Mouse (Mus musculus) hematopoietic stem cell, adult 5-6 weeks (primary cell): Measurements from ENCODE around the gene Rgma. TPM values are rescaled to one million over a fixed set of nuclear protein-coding genes. Genes with fewer than 3 reads are reported as not detected.

Source experiments
- ATAC-seq, 2 experiments: fragments of 125-278 bp in 1 of 2; replicated peaks in 1 of 2; 2 replicates each; pipeline ENCODE4 v1.8.0; 2016 to 2017; ENCODE audit warnings: inconsistent platforms in 2 of 2, mild to moderate bottlenecking in 2 of 2, moderate number of reproducible peaks in 2 of 2, low read depth in 1 of 2, moderate TSS enrichment in 1 of 2; ENCODE audit not compliant: low FRiP score in 2 of 2, poor library complexity in 2 of 2, severe bottlenecking in 2 of 2, insufficient read depth in 1 of 2, low TSS enrichment in 1 of 2
- total RNA-seq: library from RNA; stranded (forward); fragments of 172-1452, 232-1000 nt; gene quantifications from 2 replicates; pipeline ENCODE4 v1.2.3, GENCODE M21; 2017

Gene Rgma
- total RNA-seq, 1 experiment from 2014 or later, result not detected

DNA sequence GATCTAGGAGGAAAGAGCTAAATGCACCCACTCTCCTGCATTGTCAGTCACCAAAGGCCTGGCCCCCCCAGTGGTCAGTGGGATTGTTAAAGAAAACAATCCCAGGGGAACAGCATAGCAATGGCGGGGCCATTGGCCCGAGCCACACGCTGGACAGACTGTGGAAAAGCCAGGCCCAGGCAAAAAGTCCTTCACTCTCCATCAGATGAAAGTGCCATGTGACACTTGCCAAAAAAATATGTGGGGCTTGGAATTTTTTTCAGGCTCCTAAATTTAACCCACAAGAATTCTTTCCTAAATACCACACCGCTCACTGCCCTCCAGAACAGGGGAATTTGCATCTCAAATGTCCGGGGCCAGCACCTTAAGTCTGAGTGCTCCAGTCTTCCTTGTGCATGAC is 45.5 kb downstream of the Rgma start:
- no peak for ATAC-seq

DNA sequence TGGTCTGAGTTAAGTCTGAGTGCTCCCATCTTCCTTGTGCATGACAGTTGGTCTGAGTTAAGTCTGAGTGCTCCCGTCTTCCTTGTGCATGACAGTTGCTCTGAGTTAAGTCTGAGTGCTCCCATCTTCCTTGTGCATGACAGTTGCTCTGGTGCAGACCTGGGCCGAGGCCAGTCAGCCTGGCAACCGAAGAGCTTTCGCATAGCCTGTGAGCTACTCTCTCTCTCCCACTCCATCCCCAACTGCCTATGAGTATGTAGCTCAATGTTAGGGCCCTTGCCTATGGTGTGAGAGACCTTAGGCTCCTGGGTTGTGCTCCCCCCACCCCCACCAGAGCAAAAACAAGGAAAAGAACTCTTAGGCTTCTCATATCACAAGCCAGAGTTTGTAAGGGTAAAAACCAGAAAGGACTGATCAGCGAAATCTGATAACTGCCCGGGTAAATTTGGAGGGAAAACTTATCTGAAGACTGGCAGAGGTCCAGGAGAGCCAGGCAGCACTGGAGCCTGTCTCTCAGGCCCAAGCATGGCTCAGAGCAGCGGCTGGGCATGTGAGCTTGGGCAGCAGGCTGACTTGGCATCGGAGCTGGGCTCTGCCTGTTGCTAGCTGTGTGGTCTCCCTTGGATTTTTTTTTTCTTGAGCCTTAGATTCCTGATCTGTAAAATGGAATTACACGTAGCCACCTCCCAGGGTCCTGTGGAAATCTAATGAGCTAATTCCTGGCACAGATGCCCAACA is 46.1 kb downstream of the Rgma start:
- no peak for ATAC-seq

DNA sequence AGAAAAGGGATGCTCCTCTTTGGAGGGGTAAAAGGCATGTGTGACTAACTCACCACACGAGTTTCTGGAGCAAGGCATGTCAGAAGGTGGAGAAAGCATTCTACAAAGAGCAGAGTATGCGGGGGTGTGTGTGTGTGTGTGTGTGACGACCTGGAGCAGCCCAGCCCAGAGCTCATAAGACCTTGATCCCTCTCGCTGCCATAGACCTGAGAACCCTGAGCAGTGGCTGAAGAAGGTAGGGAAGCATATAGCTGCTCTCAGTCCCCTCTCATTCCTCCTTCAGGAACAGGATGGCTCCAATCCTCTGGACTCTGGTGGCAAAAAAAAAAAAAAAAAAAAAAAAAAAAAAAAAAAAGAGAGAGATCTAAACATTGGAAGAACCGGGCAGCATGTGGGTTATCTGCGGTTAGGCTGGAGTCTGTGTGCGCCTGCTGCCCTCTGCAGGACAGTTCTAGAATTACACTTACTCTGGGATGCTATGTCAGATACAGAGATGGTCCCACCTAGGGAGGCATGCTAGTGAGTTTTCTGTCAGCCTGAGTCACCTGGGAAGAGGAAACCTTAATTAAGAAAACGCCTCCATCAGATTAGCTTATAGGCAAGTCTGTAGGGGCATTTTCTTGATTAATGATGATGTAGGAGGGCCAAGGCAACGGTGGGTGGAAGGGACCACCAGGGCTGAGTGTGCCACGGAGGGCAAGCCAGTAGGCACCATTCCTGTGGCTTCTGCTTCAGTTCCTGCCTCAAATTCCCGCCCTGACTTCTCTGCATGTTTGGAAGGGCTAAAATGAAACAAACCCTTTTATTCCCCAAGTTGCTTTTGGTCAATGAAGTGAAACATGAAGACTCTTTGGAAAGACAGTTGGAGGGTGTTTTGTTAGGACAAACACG is 47.2 kb downstream of the Rgma start:
- peak; percentile 65 to 74 for ATAC-seq

DNA sequence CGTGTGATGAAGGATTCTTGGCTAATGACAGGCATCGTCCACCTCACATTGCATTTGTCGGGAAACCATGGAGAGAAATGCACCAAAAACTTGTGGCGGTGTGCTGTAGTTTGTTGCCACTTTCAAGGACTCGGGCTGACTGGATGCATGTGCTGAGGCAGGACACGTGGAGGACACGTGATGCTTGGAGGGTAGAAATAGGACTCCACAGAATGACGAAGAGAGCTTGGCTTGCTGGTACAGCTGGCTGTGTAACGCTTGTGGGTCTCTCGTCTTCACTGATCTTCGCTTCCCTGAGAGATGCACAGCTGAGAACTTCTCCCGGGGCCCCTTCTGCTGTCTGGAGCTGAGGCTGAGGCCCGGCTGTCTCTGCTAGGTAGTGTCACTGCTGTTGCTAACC is 47.9 kb downstream of the Rgma start:
- ATAC-seq, result no peak

DNA sequence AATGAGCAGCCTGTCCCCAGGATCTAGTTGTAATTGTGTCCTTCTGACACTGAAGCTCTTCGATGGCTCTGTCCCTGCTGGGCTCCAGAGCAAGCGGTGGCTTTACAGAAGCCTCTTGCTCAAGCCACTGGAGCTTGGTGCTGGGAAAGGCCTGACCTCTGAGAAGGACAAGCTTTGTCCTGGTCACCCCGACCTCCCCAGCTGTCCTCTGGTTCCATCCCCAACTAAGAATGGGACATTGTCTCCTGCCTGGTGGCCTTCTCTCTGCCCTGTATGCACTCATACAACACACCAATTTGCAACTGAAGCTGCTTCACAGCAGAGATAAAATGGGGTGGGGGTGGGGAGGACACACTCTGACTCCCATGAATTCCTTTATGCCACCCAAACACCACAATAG is 48.9 kb downstream of the Rgma start:
- no peak for ATAC-seq

DNA sequence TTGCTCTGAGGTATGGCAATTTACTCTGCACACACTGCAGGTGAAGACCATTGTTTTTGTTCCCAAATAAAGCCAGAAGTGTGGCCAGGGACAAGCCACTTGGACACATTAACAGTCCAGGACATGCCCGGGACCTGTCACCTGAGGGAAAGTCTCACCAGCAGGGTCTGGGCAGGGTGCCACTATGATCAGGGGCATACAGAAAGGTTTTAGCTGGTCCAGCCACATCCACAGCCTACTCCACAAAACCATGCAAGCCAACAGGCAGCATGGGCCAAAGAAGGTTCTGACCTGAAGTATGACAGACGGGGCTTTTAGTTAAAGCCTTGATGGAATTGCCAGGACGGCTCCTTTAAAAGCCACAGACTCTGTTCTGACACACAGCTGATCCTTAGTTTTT is 49.4 kb downstream of the Rgma start:
- ATAC-seq, result no peak

DNA sequence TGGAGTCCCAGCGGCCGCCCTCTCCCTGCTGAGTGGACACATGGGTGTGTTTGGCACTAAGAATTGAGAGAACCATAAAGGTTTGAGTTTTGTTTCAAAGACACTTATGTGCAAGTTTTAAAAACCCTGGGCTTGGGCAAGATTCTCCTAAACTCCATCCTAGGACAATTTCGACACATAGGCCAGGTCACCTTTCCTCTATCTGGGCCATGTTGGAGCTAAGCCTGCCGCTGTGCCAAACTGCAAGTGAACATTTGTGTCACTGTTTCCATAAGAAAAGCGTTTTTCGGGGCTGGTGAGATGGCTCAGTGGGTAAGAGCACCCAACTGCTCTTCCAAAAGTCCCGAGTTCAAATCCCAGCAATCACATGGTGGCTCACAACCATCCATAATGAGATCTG is 50.1 kb downstream of the Rgma start:
- no peak for ATAC-seq

DNA sequence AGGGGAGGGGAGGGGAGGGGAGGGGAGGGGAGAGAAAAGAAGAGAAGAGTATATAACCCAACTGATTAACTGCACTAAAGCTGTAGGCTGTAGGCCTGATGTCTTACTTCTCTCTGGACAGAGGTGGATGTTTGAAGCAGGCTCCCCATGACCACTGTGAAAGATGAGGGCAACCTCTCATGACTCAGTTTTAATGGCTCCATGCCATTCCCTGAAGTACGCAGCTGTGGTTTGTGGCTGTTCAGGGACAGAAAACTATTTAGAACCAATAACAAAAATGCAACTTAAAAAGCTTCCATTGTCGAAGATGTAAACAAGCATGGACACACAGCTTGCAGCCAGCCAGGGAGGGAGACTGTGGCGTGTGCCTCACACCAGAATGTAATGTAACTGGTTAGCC is 50.9 kb downstream of the Rgma start:
- no peak for ATAC-seq

DNA sequence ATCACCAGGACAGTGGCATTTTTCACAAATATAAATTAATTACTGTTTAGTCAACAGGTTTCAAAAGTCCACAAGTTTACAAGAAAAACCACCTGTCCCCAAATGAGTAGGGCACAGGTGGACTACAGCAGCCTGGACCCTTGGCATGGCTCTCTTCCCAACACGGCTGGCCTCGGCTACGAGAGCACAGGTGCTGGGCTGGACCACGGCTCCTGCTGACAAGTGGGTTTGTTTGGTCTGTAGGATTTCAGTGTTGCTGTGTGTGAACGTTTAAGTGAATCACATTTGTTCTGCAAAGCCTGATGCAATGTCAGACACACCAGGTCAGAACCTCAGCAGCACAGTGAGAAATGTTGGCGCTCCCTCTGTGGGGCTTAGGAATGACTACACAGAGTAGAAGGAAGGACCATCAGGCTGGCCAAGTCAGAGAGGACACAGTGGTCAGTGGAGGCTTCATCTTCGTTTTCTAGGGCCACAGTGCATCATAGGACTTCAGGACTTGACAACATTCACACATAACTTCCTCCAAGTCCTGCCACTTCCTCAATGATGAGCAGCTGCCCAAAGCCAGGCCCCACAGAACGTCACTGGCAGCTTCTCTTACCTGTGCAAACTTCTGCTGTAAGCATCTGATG is 51.6 kb downstream of the Rgma start:
- ATAC-seq, result no peak

DNA sequence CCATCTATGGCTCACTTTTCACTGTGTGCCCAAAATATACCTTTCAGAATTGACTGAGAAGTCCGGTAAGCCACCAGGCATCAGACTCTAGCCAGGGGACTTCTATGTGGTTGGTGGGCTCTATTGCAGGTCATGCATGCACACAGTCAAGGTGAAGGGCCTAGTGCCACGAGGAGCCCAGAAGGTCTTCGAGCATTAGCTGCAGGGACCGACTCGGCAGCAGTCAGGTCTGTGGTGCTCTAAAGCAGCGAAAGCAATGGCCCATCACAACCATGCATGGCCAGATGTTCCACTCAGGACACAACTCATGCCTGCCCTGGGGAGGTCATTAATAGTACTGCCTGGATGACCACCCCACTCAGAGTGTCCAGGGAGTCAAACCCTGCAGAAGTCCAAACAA is 52.5 kb downstream of the Rgma start:
- ATAC-seq, result peak in 1 of 2 experiments; percentile 16; a peak in 1 of 4 replicates

DNA sequence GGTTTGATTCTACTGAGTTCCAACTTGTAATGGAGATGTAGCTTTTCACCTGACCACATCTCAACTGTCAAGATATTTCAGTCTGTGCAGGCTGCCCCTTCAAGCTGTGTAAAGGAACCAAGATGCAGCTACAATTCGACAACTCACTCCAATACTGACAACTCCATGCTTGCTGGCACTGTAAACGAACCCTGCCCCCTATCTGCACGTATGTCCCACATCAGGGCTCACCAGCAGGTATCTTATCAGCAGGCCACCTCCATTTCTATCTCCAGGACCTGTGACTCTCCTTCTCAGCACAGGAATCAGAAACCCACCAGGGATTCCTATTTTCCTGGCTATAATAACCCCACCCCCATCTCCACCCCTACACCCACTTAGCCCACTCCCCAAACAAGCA is 53.2 kb downstream of the Rgma start:
- ATAC-seq, result no peak

DNA sequence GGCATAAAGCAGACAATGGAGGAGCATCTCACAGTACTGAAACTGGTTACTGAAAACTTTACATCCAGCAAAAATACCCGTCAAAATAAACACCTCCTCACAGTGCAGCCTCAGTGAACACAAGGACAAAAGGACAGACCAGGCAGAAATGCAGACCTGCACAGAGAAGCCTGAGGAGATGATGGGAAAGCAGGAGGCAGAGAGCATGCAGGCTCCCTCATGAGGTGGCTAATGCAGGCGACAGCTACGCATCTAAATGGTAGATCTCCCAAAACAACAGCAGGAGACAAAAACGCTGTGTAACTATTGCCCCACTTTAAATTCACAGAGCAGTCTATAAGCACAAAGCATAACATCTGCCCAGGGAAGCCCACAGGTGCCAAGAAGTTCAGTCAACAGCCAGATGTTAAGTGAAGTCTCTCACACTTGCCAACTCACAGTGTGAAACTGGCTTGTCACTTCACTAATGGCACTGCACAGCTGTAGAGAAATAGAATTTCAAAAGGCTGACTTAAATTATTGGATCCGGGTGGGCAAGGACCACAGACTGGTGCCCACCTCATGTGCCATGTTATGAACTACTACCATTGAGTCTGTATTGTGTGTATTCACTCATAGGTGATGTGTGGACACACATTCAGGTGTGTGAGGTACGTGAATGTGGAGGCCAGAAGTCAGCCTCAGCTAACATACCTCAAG is 58.5 kb downstream of the Rgma start:
- no peak for ATAC-seq

DNA sequence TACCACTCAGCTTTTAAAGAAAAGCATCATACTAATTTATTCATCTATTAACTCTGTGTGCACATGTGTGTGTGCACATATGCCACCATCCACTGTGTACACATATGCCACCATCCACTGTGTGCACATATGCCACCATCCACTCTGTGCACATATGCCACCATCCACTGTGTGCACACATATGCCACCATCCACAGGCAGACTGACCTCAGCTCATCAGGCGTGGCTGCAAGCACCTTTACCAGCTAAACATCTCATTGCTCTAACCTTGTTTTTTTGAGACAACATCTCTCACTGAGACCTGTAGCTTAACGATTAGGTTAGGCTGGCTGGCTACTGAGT is 59.0 kb downstream of the Rgma start:
- ATAC-seq, result no peak

DNA sequence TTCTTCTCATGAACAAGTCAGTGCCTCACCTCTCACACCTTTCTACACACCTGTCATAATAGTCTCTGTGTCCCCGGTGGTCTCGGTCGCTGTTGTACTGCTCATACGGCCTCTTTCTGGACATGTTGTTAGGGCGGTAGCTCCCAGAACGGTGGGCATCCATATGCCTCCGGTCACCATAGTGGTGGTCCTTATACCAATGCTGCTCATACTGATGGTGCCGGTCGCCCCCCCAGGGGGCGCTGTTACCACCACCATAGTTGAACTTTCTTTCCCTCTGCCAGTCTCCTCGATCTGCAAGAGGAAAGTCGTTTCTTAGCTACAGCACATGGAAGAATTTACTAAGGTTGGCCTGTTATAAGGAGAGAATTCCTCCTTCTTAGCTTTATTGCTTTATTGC is 60.4 kb downstream of the Rgma start:
- peak in 1 of 2 experiments; percentile 24; a peak in 1 of 4 replicates for ATAC-seq

DNA sequence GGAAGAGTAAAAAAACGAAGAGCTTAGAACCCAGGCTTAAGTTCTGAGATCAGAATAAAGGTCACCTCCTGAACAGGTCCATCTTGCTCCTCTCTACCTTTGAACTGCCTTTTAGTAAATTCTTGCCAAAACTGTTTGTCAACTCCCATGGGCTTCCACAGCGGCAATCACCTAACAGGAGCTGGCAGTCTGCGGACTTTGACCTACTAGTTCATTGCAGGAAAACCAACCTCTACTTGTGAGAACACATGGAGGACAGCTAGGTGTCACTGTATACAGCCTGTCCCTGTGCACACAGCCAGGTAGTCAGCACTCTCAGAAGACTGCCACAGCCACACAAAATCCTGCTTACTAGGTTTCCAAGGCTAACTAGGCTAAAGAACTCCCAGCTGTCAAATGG is 66.5 kb downstream of the Rgma start:
- ATAC-seq, result no peak

DNA sequence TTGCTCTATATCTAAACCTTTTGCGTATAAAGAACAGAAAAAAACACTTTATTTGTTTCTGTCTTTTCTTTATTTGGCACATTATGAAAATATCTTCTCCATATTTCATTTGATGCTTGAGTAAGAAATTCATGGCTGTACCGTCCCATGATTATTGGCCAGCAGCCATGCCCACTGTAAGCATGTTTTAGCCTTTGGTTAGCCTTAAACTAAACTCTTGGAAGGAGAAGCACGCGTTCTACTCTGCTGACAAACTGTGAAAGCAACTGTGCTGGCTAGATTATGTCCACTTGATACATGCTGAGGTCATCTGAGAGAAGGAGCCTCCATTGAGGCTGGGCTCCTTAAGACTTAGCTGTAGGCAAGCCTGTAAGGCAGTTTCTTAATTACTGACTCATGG is 66.9 kb downstream of the Rgma start:
- no peak for ATAC-seq

DNA sequence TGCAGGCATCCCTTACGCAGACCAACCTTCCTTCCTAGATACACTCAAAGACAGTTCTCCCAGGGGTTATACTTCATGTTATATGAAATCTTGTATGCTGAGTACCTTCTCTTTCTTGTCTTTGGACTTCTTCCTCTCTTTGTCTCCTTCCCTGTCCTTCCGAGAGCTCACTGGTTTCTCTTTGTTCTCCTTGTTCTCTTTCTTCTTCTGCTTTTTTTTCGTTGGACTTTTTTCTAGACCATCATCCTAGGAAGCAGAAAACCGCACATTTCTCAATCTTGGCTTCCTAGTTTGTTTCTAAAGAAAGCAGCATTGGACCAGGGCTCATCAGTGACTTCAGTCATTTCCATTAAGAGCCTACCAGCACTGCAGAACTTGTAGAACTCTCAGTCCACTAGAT is 76.3 kb downstream of the Rgma start:
- peak in 1 of 2 experiments; percentile 29; a peak in 1 of 4 replicates for ATAC-seq
